Mouse (Mus musculus) liver, embryonic 16.5 days (tissue): ENCODE results near the gene Gfod1. TPM values are rescaled to one million over a fixed set of nuclear protein-coding genes. Genes with fewer than 3 reads are reported as not detected.

ENCODE experiments used
- ATAC-seq: fragments of 200-750 bp; cut with Nextera tagmentation; 2 replicates; pipeline ENCODE4 v1.8.0; 2017; ENCODE audit warnings: low read depth, mild to moderate bottlenecking, moderate number of reproducible peaks, moderate library complexity
- H3K27ac ChIP-seq: fragments of 300-500 bp; sonication (generic); 2 replicates; pipeline ENCODE4 v1.5.1; 2014; ENCODE audit warnings: mild to moderate bottlenecking, low read length
- H3K27me3 ChIP-seq: fragments of 300-500 bp; sonication (generic); 2 replicates; pipeline ENCODE4 v1.6.1; 2014; ENCODE audit warnings: low read depth, low read length, mixed read lengths; ENCODE audit not compliant: control insufficient read depth, insufficient read depth
- H3K36me3 ChIP-seq: fragments of 300-500 bp; sonication (generic); 2 replicates; pipeline ENCODE4 v1.6.1; 2014; ENCODE audit warnings: mild to moderate bottlenecking; ENCODE audit not compliant: control insufficient read depth, insufficient read depth
- H3K4me1 ChIP-seq: fragments of 300-500 bp; sonication (generic); 2 replicates; pipeline ENCODE4 v1.6.1; 2014; ENCODE audit warnings: low read depth, low read length, mixed read lengths; ENCODE audit not compliant: control insufficient read depth
- H3K4me2 ChIP-seq: fragments of 300-500 bp; sonication (generic); 2 replicates; pipeline ENCODE4 v1.6.1; 2014; ENCODE audit warnings: low read depth, low read length, mixed read lengths
- H3K4me3 ChIP-seq: fragments of 300-500 bp; sonication (generic); 2 replicates; pipeline ENCODE4 v1.5.1; 2014; ENCODE audit warnings: low read depth, mild to moderate bottlenecking, low read length
- H3K9ac ChIP-seq: fragments of 300-500 bp; sonication (generic); 2 replicates; pipeline ENCODE4 v1.6.1; 2014; ENCODE audit warnings: low read depth, low read length
- H3K9me3 ChIP-seq: fragments of 300-500 bp; sonication (generic); replicated peaks from 2 replicates; pipeline ENCODE4 v1.6.1; 2016; ENCODE audit warnings: low read length; ENCODE audit not compliant: control insufficient read depth
- WGBS: fragments of 180-500 bp; shearing (Covaris S2); extraction: QIAGEN DNeasy Blood & Tissue Kit; methylation state at CpG from one replicate; pipeline ENCODE4 v1.1.7; 2014; ENCODE audit not compliant: insufficient replicate concordance; 5-methylcytosine and 5-hydroxymethylcytosine counted together
- polyA plus RNA-seq: library from polyadenylated mRNA; unstranded; fragments of >200 nt; fragmentation: Nextera tagmentation; extraction: Ambion mirVana; gene quantifications from 2 replicates; pipeline ENCODE4 v1.2.1, GENCODE M21; 2015

The Gfod1 gene
- polyA plus RNA-seq, 1 experiment from 2014 or later: 0.59 TPM

DNA sequence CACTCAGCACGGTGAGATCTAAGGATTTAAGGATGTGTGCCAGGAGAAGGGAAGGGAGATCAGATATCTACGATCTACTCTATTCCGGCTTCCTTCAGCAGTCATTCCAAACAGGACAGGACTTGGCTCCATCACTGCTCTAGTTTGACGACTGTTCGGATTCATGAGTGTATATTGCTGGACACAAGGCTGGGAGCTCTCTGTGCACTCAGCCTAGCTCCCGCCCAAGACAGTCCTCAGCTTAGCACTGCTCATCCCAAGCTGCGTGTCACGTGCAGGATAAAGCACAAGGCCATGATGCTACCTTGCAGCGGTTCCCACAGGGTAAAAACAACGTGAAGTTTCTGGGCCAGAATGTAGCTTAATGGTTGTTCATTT lies 33.8 kb downstream of the Gfod1 start:
- H3K4me3 ChIP-seq: no peak overlapping the region
- 74% methylated on average over 10 of the region's 10 CpGs for WGBS

DNA sequence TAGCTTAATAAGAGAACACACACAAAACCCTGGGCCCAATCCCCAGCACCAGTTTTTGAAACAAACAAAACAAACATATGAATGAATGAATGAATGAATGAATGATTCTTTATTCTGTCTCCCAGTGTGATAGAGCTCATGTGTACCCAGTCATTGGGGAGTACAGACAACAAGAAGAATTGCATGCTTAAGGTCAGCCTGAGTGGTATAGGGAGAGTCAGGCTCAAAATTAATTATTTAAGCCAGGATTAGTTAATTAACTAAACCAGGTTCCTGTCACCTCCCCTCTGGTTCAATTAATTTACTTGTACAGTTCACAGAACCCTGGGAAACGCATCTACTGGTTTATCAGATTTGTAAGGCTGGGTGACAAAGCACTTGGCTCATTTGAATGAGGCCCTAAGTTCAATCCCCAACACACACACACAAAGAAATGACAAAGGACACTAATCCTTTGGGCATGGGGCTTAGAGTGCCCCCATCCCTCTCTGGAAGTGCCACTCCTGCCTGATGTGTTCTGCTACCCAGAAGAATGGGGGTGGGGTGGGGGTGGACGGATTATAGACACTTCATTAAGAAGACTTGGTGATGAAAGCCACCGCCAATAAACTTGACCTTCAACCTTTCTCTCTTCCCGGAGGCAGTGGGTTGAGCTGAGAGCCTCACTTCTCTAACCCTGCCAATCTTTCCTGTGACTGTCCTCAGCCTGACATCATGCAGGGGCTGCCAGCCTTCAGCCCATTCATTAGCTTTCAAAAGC lies 34.3 kb downstream of the Gfod1 start:
- 51% methylated on average over 4 of the region's 4 CpGs for WGBS
- Histone ChIP-seq H3K4me2 (no peak overlapping the region), H3K27ac (no peak overlapping the region), H3K4me3 (no peak overlapping the region), H3K9ac (no peak overlapping the region), H3K27me3 (no peaks in the 10 kb centered on the region), H3K4me1 (peaks cover 5% of the 10 kb centered on the region; the same call in 1 of the 2 replicates), H3K36me3 (no peaks in the 10 kb centered on the region), H3K9me3 (no peaks in the 10 kb centered on the region)
- ATAC-seq: no peak

More for the DNA sequence above, 33.8 kb downstream of the Gfod1 start:
- Histone ChIP-seq H3K27me3 (no peaks in the 10 kb centered on the region), H3K27ac (no peak overlapping the region), H3K4me1 (peaks cover 5% of the 10 kb centered on the region; the same call in 1 of the 2 replicates), H3K36me3 (no peaks in the 10 kb centered on the region), H3K9ac (no peak overlapping the region), H3K4me2 (no peak overlapping the region), H3K9me3 (no peaks in the 10 kb centered on the region)
- ATAC-seq: no peak

GRCm38 (mm10) chr13:43268539-43269327 lies 35.2 kb downstream of the Gfod1 start:
- no peak overlapping the region for H3K4me2 ChIP-seq
- no peak overlapping the region for H3K9ac ChIP-seq
- 24% methylated on average over 12 of the region's 12 CpGs for WGBS
- peaks cover 5% of the 10 kb centered on the region; the same call in 1 of the 2 replicates for H3K4me1 ChIP-seq
- no peaks in the 10 kb centered on the region for H3K27me3 ChIP-seq
- H3K36me3 ChIP-seq: no peaks in the 10 kb centered on the region
- ATAC-seq: no peak
- H3K27ac ChIP-seq: no peak overlapping the region
- no peak overlapping the region for H3K4me3 ChIP-seq
- H3K9me3 ChIP-seq: no peaks in the 10 kb centered on the region

DNA sequence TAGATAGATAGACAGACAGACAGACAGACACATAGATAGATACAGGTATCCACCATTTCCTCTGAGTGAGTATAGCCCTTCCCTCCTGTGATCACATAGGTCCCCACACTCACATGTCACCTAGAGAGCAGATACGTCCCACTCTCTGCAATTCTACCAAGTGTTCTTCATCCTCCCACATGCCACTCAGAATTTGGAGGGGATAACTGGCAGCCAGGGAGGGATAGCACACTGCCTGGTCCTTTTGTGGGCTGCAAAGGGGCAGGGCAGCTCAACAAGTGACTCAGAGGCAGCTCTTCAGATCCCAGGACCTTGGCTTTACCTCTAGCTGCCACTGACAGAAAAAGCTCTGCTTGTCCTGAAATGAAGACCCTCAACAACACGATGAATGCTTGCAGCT lies 36.1 kb downstream of the Gfod1 start:
- Histone ChIP-seq H3K36me3 (no peaks in the 10 kb centered on the region), H3K27ac (no peak overlapping the region), H3K4me2 (no peak overlapping the region), H3K9ac (no peak overlapping the region), H3K4me3 (no peak overlapping the region), H3K27me3 (no peaks in the 10 kb centered on the region), H3K9me3 (no peaks in the 10 kb centered on the region), H3K4me1 (peaks cover 5% of the 10 kb centered on the region; the same call in 1 of the 2 replicates)
- 85% methylated on average over 2 of the region's 2 CpGs for WGBS
- no peak for ATAC-seq

- Histone ChIP-seq H3K4me2 (no peak overlapping the region), H3K27ac (no peak overlapping the region), H3K4me1 (peaks cover 8% of the 10 kb centered on the region; the same call in 1 of the 2 replicates), H3K27me3 (no peaks in the 10 kb centered on the region), H3K9me3 (no peaks in the 10 kb centered on the region), H3K9ac (no peak overlapping the region), H3K4me3 (no peak overlapping the region), H3K36me3 (no peaks in the 10 kb centered on the region)
- no peak for ATAC-seq
- 80% methylated on average over 3 of the region's 3 CpGs for WGBS
Observed at GRCm38 (mm10) chr13:43267216-43267615, 36.8 kb downstream of the Gfod1 start.

DNA sequence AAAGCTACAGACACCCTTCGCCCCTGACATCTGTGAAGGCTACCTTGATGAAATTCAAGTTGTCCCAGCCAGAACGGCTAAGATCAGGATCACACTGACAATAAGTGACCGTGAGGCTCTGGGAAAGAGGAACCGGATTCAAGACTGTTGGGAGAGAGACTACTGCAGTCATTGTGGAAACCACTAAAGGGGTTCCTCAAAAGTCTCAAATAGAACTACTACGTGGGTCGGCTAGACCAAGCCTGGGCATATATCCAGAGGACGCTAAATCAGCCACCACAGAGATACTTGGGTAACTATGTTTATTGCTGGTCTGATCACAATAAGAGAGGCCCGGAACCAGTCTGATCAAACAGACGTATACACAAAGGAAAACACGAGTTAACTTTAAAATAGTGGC lies 37.6 kb downstream of the Gfod1 start:
- Histone ChIP-seq H3K27me3 (no peaks in the 10 kb centered on the region), H3K9ac (no peak overlapping the region), H3K36me3 (no peaks in the 10 kb centered on the region), H3K27ac (no peak overlapping the region), H3K9me3 (0 out of 2 replicates have a peak, but pooled peaks cover 2% of the 10 kb centered on the region), H3K4me2 (no peak overlapping the region), H3K4me1 (peaks cover 17% of the 10 kb centered on the region), H3K4me3 (no peak overlapping the region)
- WGBS: 53% methylated on average over 10 of the region's 10 CpGs
- no peak for ATAC-seq

DNA sequence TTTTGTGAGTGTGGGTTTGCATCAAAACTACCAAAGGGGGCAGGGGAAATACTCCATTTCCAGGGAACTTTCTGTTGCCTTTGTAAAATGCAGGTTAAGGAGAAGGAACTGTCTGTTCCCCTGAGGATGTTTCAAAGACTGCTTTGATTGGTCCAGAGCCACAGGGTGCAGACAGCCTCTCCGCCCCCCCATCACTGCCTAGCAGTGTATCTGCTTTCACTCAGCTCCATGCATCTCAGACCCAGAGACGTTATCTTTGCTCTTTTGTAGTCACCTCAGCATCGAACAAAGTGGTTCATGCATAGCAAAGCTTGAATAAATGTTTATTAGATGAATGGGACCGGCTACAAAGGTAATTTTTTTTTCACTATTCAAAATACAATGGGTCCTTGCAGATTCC lies 38.9 kb downstream of the Gfod1 start:
- no peak overlapping the region for H3K9ac ChIP-seq
- WGBS: 63% methylated on average over 4 of the region's 4 CpGs
- H3K4me2 ChIP-seq: no peak overlapping the region
- no peaks in the 10 kb centered on the region for H3K36me3 ChIP-seq
- H3K4me1 ChIP-seq: peaks cover 29% of the 10 kb centered on the region
- no peak overlapping the region for H3K4me3 ChIP-seq
- ATAC-seq: no peak
- H3K27ac ChIP-seq: no peak overlapping the region
- 0 out of 2 replicates have a peak, but pooled peaks cover 2% of the 10 kb centered on the region for H3K9me3 ChIP-seq
- no peaks in the 10 kb centered on the region for H3K27me3 ChIP-seq

GRCm38 (mm10) chr13:43263646-43264045 lies 40.3 kb downstream of the Gfod1 start:
- Histone ChIP-seq H3K36me3 (no peaks in the 10 kb centered on the region), H3K27ac (no peak overlapping the region), H3K4me2 (no peak overlapping the region), H3K4me1 (peaks cover 41% of the 10 kb centered on the region), H3K9ac (no peak overlapping the region), H3K4me3 (no peak overlapping the region), H3K9me3 (0 out of 2 replicates have a peak, but pooled peaks cover 2% of the 10 kb centered on the region), H3K27me3 (no peaks in the 10 kb centered on the region)
- 73% methylated on average over 5 of the region's 5 CpGs for WGBS
- ATAC-seq: no peak
